Mouse (Mus musculus) thymus, adult 2 months (tissue): ENCODE results near the gene Gm10271. TPM values are rescaled to one million over a fixed set of nuclear protein-coding genes. Genes with fewer than 3 reads are reported as not detected.

Experiments used
- DNase-seq: peaks from one replicate; pipeline ENCODE4 v3.0.0; 2021
- H3K27ac ChIP-seq: fragments of 200-500 bp; 2 replicates; pipeline ENCODE4 v1.5.1; 2012; ENCODE audit warnings: low read length, control low read depth; ENCODE audit not compliant: control insufficient read depth, insufficient read depth
- H3K27me3 ChIP-seq: fragments of 200-500 bp; 2 replicates; pipeline ENCODE4 v1.6.1; 2012; ENCODE audit warnings: mild to moderate bottlenecking, low read length, moderate library complexity, mixed read lengths; ENCODE audit not compliant: control insufficient read depth, insufficient read depth
- H3K36me3 ChIP-seq: fragments of 200-500 bp; 2 replicates; pipeline ENCODE4 v1.6.1; 2012; ENCODE audit warnings: mild to moderate bottlenecking, low read length, moderate library complexity; ENCODE audit not compliant: control insufficient read depth, insufficient read depth
- H3K4me1 ChIP-seq: fragments of 200-500 bp; replicated peaks from 2 replicates; pipeline ENCODE4 v1.6.1; 2012; ENCODE audit warnings: low read length; ENCODE audit not compliant: control insufficient read depth, insufficient read depth
- H3K4me3 ChIP-seq: fragments of 200-500 bp; 2 replicates; pipeline ENCODE4 v1.5.1; 2012; ENCODE audit warnings: mild to moderate bottlenecking, low read length, control low read depth, moderate library complexity; ENCODE audit not compliant: control insufficient read depth, insufficient read depth
- CTCF ChIP-seq: fragments of 200-500 bp; IDR thresholded peaks from 2 replicates; pipeline ENCODE4 v1.5.1; 2012; ENCODE audit warnings: mild to moderate bottlenecking, control low read depth, low read length, moderate library complexity, borderline replicate concordance; ENCODE audit not compliant: control insufficient read depth, poor library complexity, insufficient read depth; ENCODE audit errors: extremely low read depth
- POLR2A ChIP-seq: fragments of 200-500 bp; IDR thresholded peaks from 2 replicates; pipeline ENCODE4 v1.6.1; 2012; ENCODE audit warnings: mild to moderate bottlenecking, low read length, control low read depth, moderate library complexity; ENCODE audit not compliant: control insufficient read depth, poor library complexity, insufficient read depth; ENCODE audit errors: extremely low read depth
- WGBS: fragments of 180-500 bp; shearing (Covaris S2); methylation state at CpG from one replicate; pipeline ENCODE4 v1.1.7; 2018; 5-methylcytosine and 5-hydroxymethylcytosine counted together
- polyA plus RNA-seq: library from polyadenylated mRNA; depleted of rRNA; stranded (reverse); fragments of >200 nt; gene quantifications from 2 replicates; pipeline ENCODE4 v1.2.3, GENCODE M21; 2012

Gene Gm10271
- polyA plus RNA-seq, 1 experiment: not detected

GRCm38 (mm10) chr10:116980888-116981287, 8.5 kb upstream of the Gm10271 start:
- DNase-seq: peak; percentile 37
- Histone ChIP-seq H3K36me3 (no peaks in the 10 kb centered on the region), H3K4me1 (no peaks in the 10 kb centered on the region), H3K27ac (no peak overlapping the region), H3K4me3 (no peak overlapping the region), H3K27me3 (no peaks in the 10 kb centered on the region)
- 87% methylated on average over 3 of the region's 3 CpGs for WGBS
- no peak for TF ChIP-seq POLR2A
- TF ChIP-seq CTCF: no peak

- no peak for TF ChIP-seq CTCF
- no peak for TF ChIP-seq POLR2A
- 96% methylated on average over 4 of the region's 4 CpGs for WGBS
- Histone ChIP-seq H3K27me3 (no peaks in the 10 kb centered on the region), H3K27ac (no peak overlapping the region), H3K36me3 (no peaks in the 10 kb centered on the region), H3K4me1 (no peaks in the 10 kb centered on the region), H3K4me3 (no peak overlapping the region)
- no peak for DNase-seq
These were observed 7.9 kb upstream of the Gm10271 start for GRCm38 (mm10) chr10:116980273-116980672.

GRCm38 (mm10) chr10:116978841-116979240, 6.4 kb upstream of the Gm10271 start:
- H3K27me3 ChIP-seq: no peaks in the 10 kb centered on the region
- no peak for DNase-seq
- no peak overlapping the region for H3K4me3 ChIP-seq
- no peak overlapping the region for H3K27ac ChIP-seq
- H3K36me3 ChIP-seq: no peaks in the 10 kb centered on the region
- WGBS: 96% methylated on average over 9 of the region's 9 CpGs
- no peaks in the 10 kb centered on the region for H3K4me1 ChIP-seq
- TF ChIP-seq POLR2A: no peak
- TF ChIP-seq CTCF: no peak

GRCm38 (mm10) chr10:116977858-116978257, 5.4 kb upstream of the Gm10271 start:
- 95% methylated on average over 2 of the region's 2 CpGs for WGBS
- Histone ChIP-seq H3K36me3 (no peaks in the 10 kb centered on the region), H3K4me1 (no peaks in the 10 kb centered on the region), H3K4me3 (no peak overlapping the region), H3K27me3 (no peaks in the 10 kb centered on the region), H3K27ac (no peak overlapping the region)
- DNase-seq: no peak
- TF ChIP-seq CTCF: no peak
- TF ChIP-seq POLR2A: no peak

- DNase-seq: no peak
- no peak for TF ChIP-seq CTCF
- Histone ChIP-seq H3K4me3 (no peak overlapping the region), H3K4me1 (no peaks in the 10 kb centered on the region), H3K36me3 (no peaks in the 10 kb centered on the region), H3K27me3 (no peaks in the 10 kb centered on the region), H3K27ac (no peak overlapping the region)
- 70% methylated on average over 4 of the region's 4 CpGs for WGBS
These were observed 5.0 kb upstream of the Gm10271 start for GRCm38 (mm10) chr10:116977455-116977854.

- Histone ChIP-seq H3K36me3 (no peaks in the 10 kb centered on the region), H3K4me3 (no peak overlapping the region), H3K27ac (no peak overlapping the region), H3K4me1 (no peaks in the 10 kb centered on the region), H3K27me3 (no peaks in the 10 kb centered on the region)
- DNase-seq: no peak
- TF ChIP-seq POLR2A (no peak), CTCF (no peak)
- WGBS: 93% methylated on average over 4 of the region's 4 CpGs
These were observed 3.7 kb downstream of the Gm10271 start for GRCm38 (mm10) chr10:116968741-116969140.

- H3K4me3 ChIP-seq: no peak overlapping the region
- no peaks in the 10 kb centered on the region for H3K27me3 ChIP-seq
- 94% methylated on average over 6 of the region's 6 CpGs for WGBS
- no peak for DNase-seq
- H3K27ac ChIP-seq: no peak overlapping the region
- H3K4me1 ChIP-seq: no peaks in the 10 kb centered on the region
- H3K36me3 ChIP-seq: no peaks in the 10 kb centered on the region
- no peak for TF ChIP-seq CTCF
- no peak for TF ChIP-seq POLR2A
These were observed 6.3 kb downstream of the Gm10271 start for GRCm38 (mm10) chr10:116966065-116966464.
